Mouse (Mus musculus) macrophage (primary cell): ENCODE data around the gene Btrc. TPM values are rescaled to one million over a fixed set of nuclear protein-coding genes. Genes with fewer than 3 reads are reported as not detected.
"Not testable (repeated sequence)": the region's sequence is repeated elsewhere in the genome, so short reads cannot be mapped to it uniquely, and the experiment has no call there.

Experiments used
- H3K27ac ChIP-seq: fragments of 350-480 bp; formaldehyde crosslinking; 2 replicates; pipeline ENCODE4 v1.9.0; 2021
- H3K36me3 ChIP-seq: fragments of 350-480 bp; formaldehyde crosslinking; 2 replicates; pipeline ENCODE4 v1.9.0; 2021; ENCODE audit errors: inconsistent target
- H3K4me3 ChIP-seq: fragments of 350-480 bp; formaldehyde crosslinking; 2 replicates; pipeline ENCODE4 v1.9.0; 2021; ENCODE audit errors: inconsistent target
- H3K79me2 ChIP-seq: fragments of 350-480 bp; formaldehyde crosslinking; 2 replicates; pipeline ENCODE4 v1.9.0; 2021; ENCODE audit errors: inconsistent target
- WGBS: methylation state at CpG from one replicate; pipeline ENCODE4 v1.1.7; 2026; ENCODE audit warnings: inconsistent platforms; ENCODE audit not compliant: missing documents; 5-methylcytosine and 5-hydroxymethylcytosine counted together
- polyA plus RNA-seq: library from polyadenylated mRNA; stranded (reverse); fragments of 250-400 nt; gene quantifications from 3 replicates; pipeline ENCODE4 v1.2.4, GENCODE M21; 2018; ENCODE audit warnings: inconsistent platforms

Btrc gene
- polyA plus RNA-seq, 1 experiment from 2014 or later, result 11.0 TPM

DNA sequence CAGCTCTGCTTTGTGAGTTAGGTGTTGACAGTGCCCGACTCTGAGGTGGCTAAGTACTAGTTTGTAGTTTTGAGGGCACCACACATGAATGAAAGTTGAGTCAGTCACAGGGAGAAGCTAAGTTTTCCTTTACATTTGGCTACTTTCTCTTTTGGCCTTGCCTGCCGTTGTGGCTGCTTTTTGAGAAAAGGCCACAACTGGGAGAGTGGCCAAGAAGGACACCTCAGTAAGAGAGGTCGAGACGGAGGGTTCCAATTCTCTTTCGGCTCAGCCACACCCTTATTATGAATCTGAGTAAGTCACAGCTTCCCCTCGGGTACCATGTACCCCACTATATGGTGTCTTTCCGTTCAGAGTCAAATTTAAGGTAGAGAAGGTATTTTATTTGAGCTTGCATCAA is 3.1 kb downstream of the Btrc start:
- Histone ChIP-seq H3K27ac (no peak overlapping the region), H3K36me3 (no peaks in the 10 kb centered on the region), H3K4me3 (no peak overlapping the region), H3K79me2 (peaks cover 11% of the 10 kb centered on the region; the same call in 1 of the 2 replicates)
- WGBS, result 74% methylated on average over 7 of the region's 7 CpGs

DNA sequence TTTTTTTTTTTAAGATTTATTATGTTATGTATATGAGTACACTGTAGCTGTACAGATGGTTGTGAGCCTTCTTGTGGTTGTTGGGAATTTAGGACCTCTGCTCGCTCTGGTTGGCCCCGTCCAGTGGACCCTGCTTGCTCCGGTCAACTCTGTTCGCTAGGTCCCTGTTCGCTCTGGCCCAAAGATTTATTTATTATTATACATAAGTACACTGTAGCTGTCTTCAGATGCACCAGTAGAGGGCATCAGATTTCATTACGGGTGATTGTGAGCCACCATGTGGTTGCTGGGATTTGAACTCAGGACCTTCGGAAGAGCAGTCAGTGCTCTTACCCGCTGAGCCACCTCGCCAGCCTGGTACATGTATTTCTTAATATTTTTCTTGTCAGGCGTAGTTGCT is 21.3 kb downstream of the Btrc start:
- WGBS, result 96% methylated on average over 10 of the region's 10 CpGs
- H3K79me2 ChIP-seq, H3K4me3 ChIP-seq, H3K36me3 ChIP-seq, H3K27ac ChIP-seq: not testable (repeated sequence)

DNA sequence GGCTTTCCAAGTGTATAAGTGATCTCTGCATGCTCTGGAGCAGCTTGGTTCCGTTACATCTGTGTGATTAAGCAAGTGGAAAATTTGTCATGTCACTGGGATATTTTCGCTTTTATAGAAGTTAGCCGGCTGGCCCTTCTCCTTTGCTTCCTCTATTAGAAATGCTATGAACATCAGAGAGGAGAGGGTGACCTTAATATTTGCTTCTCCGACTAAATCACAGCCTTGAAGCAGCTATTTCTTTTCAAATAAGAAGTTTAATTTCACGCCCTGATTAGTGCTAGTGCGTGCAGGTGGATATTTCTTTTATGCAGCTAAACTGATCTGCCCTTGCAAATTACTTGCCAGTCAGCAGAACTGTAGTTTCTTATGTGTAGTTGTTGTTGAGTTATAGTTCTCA is 25.0 kb downstream of the Btrc start:
- Histone ChIP-seq H3K36me3 (no peaks in the 10 kb centered on the region), H3K79me2 (no peaks in the 10 kb centered on the region), H3K27ac (no peak overlapping the region), H3K4me3 (no peak overlapping the region)
- WGBS, result 81% methylated on average over 6 of the region's 6 CpGs

DNA sequence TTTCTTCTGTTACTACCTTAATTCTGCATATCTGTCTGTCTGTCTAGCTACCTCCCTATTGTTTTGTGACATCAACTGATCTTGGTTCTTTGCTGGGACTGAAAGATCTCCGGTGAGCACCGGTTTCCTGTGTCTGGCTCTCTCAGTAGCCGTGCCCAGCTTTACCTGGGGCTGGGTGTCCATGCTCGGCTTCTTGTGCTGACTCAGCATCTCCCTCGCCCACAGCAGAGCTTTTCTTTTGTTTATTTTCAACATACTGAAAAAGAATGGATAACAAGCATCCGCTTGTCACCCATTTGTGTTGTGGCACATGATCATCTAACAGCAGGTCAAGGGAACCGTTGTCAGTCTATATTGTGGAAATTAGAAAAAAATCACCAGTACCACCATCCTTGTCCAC is 30.5 kb downstream of the Btrc start:
- 92% methylated on average over 7 of the region's 7 CpGs for WGBS
- Histone ChIP-seq H3K79me2 (no peaks in the 10 kb centered on the region), H3K4me3 (no peak overlapping the region), H3K36me3 (no peaks in the 10 kb centered on the region), H3K27ac (no peak overlapping the region)

DNA sequence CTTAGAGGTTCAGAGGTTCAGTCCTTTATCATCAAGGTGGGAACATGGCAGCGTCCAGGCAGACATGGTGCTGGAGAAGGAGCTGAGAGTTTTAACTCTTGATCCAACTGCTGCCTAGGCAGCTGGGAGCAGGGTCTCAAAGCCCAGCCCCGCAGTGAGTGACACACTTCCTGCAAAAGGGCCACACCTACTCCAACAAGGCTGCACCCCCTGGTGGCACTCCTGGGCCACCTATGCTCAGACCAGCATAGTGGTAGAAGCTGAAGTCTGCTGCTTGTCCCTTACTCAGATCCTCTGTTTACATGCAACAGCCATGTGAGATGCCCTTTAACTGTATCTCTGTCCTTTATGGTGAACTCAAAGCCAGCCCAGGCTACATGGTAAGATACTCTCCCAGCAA is 47.5 kb downstream of the Btrc start:
- H3K27ac ChIP-seq, result no peak overlapping the region
- H3K4me3 ChIP-seq, result no peak overlapping the region
- no peaks in the 10 kb centered on the region for H3K36me3 ChIP-seq
- no peaks in the 10 kb centered on the region for H3K79me2 ChIP-seq
- WGBS, result 50% methylated on average over 2 of the region's 2 CpGs

DNA sequence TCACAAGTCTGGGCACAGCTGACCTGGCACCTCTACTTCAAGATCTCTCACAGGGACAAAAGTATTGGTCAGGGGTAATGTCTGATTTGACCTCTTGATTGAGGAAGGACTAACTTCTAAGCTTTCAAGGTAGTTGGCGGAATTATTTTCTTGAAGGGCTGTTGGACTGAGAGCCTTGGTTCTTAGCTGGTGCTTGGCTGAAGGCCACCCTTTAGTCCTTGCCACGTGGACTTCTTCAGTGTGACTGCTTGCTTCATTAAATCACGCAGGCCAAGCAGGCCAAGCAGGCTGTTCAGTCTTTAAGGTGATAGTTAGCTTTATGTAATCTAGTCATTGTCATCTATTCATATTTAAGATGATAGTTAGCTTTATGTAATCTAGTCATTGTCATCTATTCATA is 49.2 kb downstream of the Btrc start:
- Histone ChIP-seq H3K36me3 (no peaks in the 10 kb centered on the region), H3K27ac (no peak overlapping the region), H3K4me3 (no peak overlapping the region), H3K79me2 (no peaks in the 10 kb centered on the region)
- 87% methylated on average over 3 of the region's 3 CpGs for WGBS

DNA sequence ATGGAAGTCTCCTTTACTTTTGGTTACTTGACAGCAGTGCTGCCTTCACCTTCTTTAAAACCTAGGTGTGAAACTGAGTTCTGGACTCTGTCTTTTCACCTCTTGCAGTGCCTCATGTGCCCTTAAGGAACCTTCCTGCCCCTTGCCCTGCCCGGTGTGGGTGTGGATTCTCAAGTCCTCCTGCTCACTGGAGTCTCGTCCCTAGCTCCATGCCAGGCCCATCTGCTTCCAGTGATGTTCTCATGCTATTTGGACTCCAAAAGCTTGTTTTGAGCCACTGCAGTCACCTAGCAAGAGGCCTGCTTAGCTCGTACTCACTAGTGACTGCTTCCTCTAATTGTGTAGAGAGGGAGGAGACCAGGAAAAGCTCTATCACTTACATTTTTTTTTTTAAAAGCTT is 50.4 kb downstream of the Btrc start:
- no peaks in the 10 kb centered on the region for H3K36me3 ChIP-seq
- no peak overlapping the region for H3K27ac ChIP-seq
- no peak overlapping the region for H3K4me3 ChIP-seq
- H3K79me2 ChIP-seq, result no peaks in the 10 kb centered on the region
- WGBS, result 92% methylated on average over 3 of the region's 3 CpGs

DNA sequence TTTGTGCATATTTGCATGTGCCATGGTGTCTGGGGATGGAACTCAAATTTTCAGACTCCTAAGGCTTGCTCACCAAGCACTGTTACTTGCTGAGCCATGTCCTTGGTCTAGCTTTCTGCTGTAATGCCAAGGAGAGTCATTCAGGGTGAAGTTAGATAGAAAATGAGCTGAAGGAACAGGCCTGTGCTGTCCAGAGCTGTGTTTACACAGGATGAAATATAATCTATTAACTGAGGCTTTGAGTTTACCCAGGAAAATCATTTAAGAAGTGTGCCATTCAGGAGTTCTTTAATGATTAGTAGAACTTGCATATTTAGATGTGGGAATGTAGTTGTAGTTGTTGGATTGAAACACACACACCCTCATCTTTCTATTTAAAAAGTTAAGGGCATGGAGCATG is 54.1 kb downstream of the Btrc start:
- H3K36me3 ChIP-seq, result no peaks in the 10 kb centered on the region
- no peaks in the 10 kb centered on the region for H3K79me2 ChIP-seq
- H3K4me3 ChIP-seq, result no peak overlapping the region
- H3K27ac ChIP-seq, result no peak overlapping the region

DNA sequence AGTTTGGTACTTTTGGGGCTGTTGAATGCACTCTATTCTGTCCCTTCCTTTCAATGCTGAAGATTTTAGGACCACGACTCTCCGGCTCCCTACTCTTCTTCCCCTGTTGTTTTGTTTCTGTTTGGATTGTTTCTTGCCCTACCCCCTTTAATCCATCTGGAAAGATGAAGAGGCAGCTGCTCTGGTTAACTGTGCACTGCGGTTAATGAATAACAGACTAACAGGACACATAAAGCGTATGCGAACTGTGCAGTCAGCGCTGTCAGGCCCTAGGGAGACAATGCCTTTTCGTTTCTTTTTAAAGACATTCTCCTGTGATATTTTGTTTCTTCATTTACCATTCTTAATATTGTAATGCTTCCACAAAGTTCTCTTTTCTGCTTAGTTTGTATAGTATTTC is 58.7 kb downstream of the Btrc start:
- H3K79me2 ChIP-seq, result no peaks in the 10 kb centered on the region
- WGBS, result 97% methylated on average over 7 of the region's 7 CpGs
- H3K4me3 ChIP-seq, result no peak overlapping the region
- H3K27ac ChIP-seq, result no peak overlapping the region
- no peaks in the 10 kb centered on the region for H3K36me3 ChIP-seq

DNA sequence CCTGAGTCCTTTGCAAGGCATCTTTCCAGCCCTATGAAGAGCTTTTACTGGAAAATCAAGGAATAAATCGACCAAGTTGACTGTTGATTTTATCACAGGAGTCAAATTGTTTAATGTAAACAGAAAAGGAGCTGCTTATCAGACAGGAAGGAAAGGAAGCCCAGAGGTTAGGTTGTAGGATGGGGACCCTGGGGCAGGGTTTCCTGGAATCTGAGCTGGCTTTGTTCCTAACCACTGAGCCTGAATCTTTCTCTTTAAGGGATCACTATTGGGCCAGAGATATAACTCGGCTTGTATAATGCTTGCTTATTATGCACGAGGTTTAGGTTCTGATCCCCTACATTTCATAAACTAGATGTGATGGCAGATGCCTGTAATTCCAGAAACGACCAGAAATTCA is 64.6 kb downstream of the Btrc start:
- Histone ChIP-seq H3K36me3 (no peaks in the 10 kb centered on the region), H3K27ac (no peak overlapping the region), H3K4me3 (no peak overlapping the region), H3K79me2 (no peaks in the 10 kb centered on the region)
- 42% methylated on average over 4 of the region's 4 CpGs for WGBS

DNA sequence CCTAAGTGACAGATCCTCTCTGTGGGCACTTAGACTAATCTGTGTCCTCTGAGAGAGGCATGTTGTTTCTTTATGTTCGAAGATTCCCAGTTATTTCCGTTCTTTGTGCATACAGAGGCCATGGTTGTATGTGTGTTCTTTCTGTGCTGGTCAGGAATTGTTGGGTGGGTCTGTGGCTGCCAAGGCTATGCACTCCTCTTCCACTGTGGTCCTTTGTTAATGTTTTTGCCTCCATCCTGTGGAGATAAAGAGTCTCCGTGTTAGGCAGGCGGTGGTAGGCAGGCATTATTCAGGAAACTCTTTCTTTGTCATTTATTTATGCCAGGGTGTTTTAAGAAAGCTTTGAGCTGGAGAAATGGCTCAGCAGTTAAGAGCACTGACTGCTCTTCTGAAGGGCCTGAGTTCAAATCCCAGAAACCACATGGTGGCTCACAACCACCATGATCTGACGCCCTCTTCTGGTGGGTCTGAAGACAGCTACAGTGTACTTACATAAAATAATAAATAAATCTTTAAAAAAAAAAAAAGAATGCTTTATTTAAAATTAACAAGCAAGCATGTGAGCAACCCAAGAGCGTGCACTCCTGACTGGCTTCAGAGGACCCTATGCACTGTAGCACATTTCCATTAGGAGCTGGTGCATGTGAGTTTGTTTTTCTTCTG is 67.6 kb downstream of the Btrc start:
- no peak overlapping the region for H3K27ac ChIP-seq
- no peaks in the 10 kb centered on the region for H3K79me2 ChIP-seq
- 95% methylated on average over 6 of the region's 6 CpGs for WGBS
- H3K36me3 ChIP-seq, result no peaks in the 10 kb centered on the region
- no peak overlapping the region for H3K4me3 ChIP-seq

DNA sequence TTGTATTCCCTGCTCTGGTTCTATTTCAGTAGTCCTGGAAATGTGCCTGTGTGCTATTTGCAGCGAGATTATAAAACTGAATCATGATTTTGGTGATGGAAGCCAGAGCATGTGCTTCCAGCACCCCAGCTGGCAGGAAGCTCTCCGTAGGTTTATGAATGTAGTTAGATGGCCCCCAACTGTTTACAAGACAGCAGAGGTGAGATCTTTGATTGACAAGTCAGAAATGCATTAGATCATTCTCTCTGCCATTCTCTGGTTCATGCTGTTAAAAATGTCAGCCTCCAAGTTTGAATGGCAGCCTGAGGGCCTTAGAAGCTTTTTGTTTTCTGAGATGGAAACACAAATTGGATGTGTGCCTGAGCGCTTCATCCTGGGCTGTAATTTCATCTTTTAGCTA is 68.8 kb downstream of the Btrc start:
- Histone ChIP-seq H3K79me2 (no peaks in the 10 kb centered on the region), H3K27ac (no peak overlapping the region), H3K36me3 (no peaks in the 10 kb centered on the region), H3K4me3 (no peak overlapping the region)
- 97% methylated on average over 3 of the region's 3 CpGs for whole genome bisulfite sequencing

DNA sequence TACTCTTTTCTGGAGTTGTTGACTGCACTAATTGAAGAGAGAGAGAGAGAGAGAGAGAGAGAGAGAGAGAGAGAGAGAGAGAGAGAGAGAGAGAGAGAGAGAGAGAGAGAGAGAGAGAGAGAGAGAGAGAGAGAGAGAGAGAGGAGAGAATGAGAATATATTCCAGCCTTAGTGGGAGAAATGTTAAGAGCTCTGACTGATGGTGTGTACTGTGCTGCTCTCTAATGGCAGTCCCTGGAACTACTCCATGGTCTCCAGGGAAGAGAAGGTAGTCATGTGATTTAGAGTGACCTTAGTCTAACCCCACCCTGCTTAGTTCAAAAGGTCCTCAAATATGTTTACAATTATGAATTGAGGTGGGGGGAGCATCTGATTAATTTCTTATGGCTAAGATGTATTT is 72.5 kb downstream of the Btrc start:
- H3K79me2 ChIP-seq, H3K36me3 ChIP-seq, H3K4me3 ChIP-seq, H3K27ac ChIP-seq: not testable (repeated sequence)

DNA sequence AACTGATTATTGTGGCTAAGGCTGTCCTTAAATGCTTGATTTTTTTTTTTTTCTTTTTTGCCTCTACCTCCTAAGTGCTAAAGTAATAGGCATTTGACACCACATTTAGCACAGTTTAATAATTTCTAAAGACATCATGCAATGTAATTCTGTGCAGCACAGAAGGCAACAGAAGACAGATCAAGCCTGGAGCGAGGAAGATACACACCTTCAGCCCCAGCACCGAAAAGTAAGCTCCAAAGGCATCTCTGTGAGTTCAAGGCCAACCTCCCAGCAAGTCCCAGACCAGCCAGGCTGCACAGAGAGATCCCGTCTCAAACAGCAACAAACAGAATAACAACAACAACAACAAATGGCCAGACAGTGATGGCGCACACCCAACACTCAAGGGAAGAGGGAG is 73.6 kb downstream of the Btrc start:
- Histone ChIP-seq H3K79me2 (no peaks in the 10 kb centered on the region), H3K36me3 (no peaks in the 10 kb centered on the region), H3K27ac (no peak overlapping the region), H3K4me3 (no peak overlapping the region)
- 94% methylated on average over 3 of the region's 4 CpGs for WGBS

DNA sequence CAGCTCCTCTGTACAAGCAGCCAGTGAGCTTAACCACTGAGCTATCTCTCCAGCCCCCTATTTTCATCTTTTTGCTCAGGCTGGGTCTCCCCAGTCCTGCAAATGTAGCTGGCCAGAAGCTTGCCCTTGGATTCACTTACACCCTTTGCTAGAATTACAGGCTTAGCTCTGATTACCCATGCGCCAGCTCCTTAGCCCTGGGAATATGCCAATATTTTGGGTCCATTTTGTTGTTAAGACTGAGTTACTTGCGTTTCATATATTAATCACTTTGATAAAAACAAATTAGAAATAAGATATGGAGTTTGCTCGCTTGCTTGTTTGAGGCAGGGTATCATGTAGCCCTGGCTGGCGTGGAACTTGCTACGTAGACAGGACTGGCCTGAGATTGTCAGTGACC is 74.7 kb downstream of the Btrc start:
- H3K79me2 ChIP-seq, result no peaks in the 10 kb centered on the region
- WGBS, result 93% methylated on average over 5 of the region's 5 CpGs

More for the DNA sequence above, 74.7 kb downstream of the Btrc start:
- Histone ChIP-seq H3K36me3 (no peaks in the 10 kb centered on the region), H3K4me3 (no peak overlapping the region), H3K27ac (no peak overlapping the region)
